Mouse (Mus musculus) splenic B cell, adult 2 months (primary cell): ENCODE measurements around the gene Garnl3.

Source experiments
- DNase-seq: peaks from one replicate; pipeline ENCODE4 v3.0.0-alpha.2; 2011; ENCODE audit warnings: low read depth, low spot score
- H3K27me3 ChIP-seq: 2 replicates; pipeline ENCODE4 v1.6.1; 2012; ENCODE audit warnings: mild to moderate bottlenecking, low read length, moderate library complexity, mixed read lengths; ENCODE audit not compliant: control insufficient read depth, poor library complexity, insufficient read depth, severe bottlenecking
- H3K36me3 ChIP-seq: 2 replicates; pipeline ENCODE4 v1.6.1; 2012; ENCODE audit warnings: mild to moderate bottlenecking, low read length, moderate library complexity, mixed read lengths; ENCODE audit not compliant: control insufficient read depth, poor library complexity, insufficient read depth, severe bottlenecking

The Garnl3 gene

DNA sequence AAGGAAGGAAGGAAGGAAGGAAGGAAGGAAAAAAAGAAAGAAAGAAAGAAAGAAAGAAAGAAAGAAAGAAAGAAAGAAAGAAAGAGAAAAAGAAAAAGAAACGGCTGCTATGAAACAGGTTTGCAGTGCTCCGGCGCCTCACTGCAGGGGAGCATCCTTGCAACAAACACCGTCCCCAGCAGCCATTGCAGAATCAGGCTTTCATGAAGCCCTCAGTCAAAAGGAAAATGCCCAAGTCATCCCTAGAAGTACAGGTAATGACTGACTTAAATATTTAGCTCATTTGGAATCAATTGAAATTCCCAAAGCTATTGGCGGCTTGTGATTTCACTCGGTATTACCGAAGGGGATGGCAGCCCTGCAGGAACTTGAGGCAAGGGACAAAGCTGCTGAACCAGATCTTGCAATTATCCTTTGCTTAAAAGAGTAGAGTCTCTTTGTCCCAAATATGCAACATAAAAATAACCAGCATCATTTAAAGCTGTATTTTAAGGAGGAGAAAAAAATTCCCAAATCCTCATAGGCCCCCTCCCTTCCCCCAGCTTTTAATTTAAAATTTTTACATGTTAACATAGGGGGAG, 45.3 kb downstream of the Garnl3 start:
- no peak for DNase-seq

DNA sequence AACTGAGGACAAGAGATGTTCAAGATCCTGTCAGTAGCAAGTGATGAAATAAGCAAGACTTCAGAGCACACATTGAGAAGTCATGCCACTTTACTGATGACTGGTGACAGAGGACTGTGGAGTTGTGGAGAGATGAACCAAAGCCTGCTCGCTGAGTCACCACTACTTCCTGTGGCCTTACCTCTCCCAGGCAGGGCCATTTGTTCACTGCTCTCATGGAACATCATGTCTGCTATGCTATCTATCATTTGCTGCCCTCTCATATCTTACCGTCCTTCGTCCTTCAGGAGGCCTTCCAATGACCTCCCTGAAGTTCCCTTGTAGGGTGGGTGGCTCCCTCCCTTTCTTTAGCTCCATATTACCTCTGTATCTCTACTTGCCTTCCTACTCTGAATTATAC, 47.2 kb downstream of the Garnl3 start:
- Histone ChIP-seq H3K27me3 (no peaks in the 10 kb centered on the region), H3K36me3 (no peaks in the 10 kb centered on the region)
- DNase-seq = no peak

More for the DNA sequence above, 45.3 kb downstream of the Garnl3 start:
- Histone ChIP-seq H3K27me3 (no peaks in the 10 kb centered on the region), H3K36me3 (no peaks in the 10 kb centered on the region)

DNA sequence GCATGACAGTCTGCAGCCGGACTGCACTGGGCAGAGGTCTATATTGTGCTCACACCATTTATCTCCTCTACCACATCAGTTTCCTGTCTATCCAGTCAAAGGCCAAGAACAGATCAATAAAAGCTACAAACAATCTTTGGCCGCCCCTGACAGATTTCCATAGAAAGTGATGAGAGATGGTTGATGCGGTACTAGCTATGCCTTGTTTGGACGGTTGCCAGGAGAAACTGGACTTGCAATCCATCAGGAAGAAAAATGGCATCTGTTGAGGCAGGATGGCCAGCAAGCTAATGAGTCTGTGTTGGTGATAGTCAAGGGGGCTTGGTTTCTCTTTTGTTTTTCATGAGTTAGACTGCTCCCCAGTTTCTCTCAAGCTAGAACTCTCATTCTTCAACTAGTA, 51.3 kb downstream of the Garnl3 start:
- Histone ChIP-seq H3K27me3 (no peaks in the 10 kb centered on the region), H3K36me3 (no peaks in the 10 kb centered on the region)
- no peak for DNase-seq

DNA sequence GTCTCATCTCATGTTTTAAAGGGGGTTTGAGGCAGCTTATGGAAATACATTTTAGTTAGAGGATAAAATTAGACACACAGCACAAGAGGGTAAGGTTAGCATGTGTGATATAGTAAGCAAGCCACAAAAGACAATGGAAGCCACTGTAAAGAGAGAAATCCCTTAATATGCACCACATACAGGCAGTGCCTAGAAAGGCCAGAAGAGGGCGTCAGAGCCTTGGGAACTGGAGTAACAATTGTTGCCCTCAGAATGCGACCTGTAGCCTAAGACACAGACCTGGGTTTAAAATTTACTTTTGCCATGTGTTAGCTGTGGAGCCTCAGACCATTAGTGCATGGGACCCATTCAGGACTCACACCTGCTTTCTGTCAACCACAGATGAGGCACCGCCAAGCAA, 54.2 kb downstream of the Garnl3 start:
- Histone ChIP-seq H3K27me3 (no peaks in the 10 kb centered on the region), H3K36me3 (no peaks in the 10 kb centered on the region)
- peak; percentile 6 for DNase-seq

DNA sequence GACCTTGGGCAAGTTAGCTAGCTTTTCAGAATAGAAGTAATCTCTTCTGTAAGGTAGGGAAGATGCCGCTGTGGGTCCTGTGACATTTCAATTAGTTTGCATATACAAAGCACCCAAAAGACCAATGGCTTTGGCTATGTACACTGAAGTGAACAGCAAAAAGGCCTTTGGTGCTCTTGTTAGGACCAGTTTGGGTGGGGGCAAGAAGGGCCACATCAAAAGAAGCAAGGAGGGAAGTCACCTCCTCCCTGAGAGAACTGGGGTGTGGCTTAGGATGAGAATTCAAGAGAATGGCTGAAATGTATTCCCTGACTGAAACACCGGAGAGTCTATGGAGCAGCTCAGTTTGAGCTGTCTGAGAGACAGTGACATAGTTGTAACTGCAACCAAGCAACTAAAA, 56.5 kb downstream of the Garnl3 start:
- no peak for DNase-seq
- no peaks in the 10 kb centered on the region for H3K36me3 ChIP-seq
- H3K27me3 ChIP-seq = no peaks in the 10 kb centered on the region

DNA sequence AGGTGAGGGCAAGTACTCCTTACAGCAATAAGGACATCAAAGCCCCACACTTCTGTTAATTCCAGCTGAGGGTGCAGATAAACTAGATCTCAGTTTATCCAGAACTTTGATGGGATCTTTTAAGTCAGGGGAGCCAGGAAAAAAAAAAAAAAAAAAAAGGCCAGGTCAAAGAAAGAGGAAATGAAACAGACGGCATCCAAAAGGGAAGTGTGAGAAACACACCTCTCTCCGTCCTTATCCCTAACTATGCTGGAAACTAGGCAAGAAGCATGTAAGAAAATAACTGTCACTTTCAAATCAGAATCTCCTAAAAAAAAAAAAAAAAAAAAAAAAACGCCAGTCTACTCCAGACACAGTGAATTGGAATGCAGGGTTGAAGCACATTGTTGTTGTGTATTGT, 57.3 kb downstream of the Garnl3 start:
- DNase-seq = no peak
- no peaks in the 10 kb centered on the region for H3K27me3 ChIP-seq
- no peaks in the 10 kb centered on the region for H3K36me3 ChIP-seq

DNA sequence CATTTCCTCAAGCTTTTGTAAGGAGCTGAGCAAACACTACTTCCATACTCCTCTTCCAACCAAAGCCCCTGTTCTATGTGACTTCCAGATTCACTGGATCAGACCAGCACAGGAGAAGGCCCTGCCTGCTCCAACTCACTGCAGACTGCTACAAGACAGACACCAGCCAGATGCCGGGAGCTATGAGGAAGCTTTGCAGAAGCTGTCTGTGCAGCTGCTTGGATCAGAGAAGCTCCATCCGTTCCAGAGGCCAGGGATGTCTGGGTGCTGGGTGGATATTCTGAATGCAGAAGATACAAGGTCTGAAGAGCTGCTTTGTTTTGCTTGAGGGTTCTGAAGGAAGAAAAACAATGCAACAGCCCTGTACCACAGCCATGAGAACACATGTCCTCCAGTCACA, 59.1 kb downstream of the Garnl3 start:
- no peak for DNase-seq
- Histone ChIP-seq H3K27me3 (no peaks in the 10 kb centered on the region), H3K36me3 (no peaks in the 10 kb centered on the region)

DNA sequence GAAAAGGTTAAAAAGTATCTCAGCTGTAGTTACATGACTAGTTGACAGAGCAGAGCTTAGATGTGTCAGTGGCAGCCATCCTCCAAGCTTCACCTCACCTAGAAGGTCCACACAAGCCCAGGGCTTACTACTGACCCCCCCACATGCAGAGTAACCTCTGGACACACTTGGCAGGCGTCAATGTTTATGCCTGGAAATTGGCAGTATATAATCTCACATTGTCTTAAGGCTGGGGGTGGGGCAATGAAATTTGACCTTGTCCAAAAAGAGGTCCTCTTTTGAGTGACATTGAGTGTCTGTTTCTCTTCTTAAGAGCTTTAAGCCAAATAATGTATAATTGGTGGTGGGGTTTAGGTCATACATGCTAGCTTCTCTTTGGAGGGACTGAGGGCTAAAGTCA, 65.8 kb downstream of the Garnl3 start:
- H3K27me3 ChIP-seq = no peaks in the 10 kb centered on the region
- DNase-seq = no peak
- no peaks in the 10 kb centered on the region for H3K36me3 ChIP-seq

DNA sequence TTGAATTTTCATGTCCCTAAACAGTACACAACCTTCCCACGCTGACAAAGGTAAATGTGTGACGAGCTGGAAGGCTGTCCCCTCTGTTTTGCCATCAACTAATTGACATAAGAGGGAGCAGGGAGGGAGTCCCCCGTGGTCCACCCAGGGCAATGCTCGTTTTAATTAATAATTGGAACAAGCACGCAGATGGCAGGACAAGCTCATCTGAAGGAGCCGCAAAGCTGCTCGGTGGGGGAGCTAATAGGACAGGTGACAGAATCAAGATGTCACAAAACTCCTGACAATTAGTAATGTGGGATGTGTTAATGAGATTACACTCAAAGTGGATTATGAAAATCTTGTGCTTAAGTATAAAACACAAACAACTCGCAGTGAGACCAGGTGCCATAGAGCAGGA, 68.7 kb downstream of the Garnl3 start:
- Histone ChIP-seq H3K27me3 (no peaks in the 10 kb centered on the region), H3K36me3 (no peaks in the 10 kb centered on the region)
- no peak for DNase-seq

DNA sequence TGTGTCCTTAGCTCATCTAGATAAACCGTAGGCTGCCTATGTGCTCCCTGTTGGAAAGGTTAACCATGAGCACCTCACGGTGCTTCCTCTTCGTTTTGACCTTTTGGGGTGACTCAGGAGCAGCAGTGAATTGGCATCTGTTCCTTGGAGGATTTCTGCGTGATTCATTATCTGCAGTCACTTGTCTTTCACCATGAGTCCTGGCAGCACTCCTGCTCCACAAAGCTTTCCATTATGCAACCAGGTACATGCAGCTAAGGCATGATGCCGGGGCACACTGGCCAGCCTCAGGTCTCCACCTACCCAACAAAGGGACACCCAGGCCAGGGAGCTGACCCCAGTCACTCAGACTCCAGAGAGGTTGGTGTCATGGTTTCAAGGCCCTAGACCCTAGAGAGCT, 72.5 kb downstream of the Garnl3 start:
- Histone ChIP-seq H3K27me3 (no peaks in the 10 kb centered on the region), H3K36me3 (no peaks in the 10 kb centered on the region)
- no peak for DNase-seq

DNA sequence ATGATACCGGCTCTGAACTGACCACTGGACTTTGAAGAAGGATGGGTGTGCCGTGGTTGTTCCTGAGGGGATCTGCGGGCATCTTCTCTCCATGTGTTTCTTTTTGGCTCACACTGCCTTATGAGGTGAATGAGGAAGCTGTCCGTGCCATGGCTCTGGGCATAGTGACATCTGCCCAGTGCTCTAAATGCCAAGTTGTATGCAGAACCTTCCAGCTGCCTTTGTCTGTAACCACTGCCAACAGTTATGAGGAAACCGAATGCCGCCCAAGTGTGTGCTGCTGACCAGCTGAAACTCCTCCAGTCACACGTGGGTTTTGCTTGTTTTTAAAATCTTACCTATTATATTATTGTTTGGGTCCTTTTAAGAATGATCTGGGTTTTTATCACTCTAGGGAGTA, 73.9 kb downstream of the Garnl3 start:
- no peaks in the 10 kb centered on the region for H3K27me3 ChIP-seq
- H3K36me3 ChIP-seq = no peaks in the 10 kb centered on the region
- DNase-seq = no peak

DNA sequence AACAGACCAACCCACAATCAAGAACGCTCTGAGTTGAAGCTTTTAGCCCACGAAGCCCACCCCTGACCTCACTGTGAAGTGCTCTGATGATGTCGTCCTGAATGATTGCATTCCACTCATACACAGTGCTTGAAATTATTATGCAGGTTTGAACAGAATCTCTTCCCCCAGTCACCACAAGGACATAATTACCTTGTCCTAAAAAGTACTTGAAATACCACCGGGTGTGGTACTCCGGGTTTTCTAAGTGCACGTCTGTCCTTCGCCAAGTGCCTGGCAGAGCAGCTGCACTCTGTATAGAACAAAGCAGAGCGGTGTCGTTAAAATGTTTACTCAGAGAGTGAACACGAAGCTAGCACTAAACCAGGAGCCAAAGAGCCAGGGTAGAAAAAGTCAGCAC, 77.5 kb downstream of the Garnl3 start:
- DNase-seq = no peak
- no peaks in the 10 kb centered on the region for H3K27me3 ChIP-seq
- no peaks in the 10 kb centered on the region for H3K36me3 ChIP-seq

DNA sequence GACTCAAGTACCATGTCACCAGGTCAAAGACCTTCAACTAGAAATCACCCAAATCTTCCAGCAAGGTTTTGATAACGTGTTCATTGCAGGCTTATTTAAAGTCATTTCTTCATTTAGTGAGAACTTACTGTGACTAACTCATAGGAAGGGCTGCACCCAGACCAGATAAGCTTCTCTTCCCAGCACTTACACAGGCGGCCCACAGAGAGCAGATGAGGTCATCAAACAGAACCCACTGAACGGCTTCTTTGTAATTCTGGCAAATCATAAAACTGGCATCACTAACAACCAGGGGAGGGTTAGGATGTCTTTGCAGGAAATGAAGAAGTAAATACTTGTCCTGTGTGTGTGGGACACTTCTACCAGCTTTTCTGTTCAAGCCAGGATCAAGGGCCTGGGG, 84.1 kb downstream of the Garnl3 start:
- no peaks in the 10 kb centered on the region for H3K27me3 ChIP-seq
- no peak for DNase-seq
- H3K36me3 ChIP-seq = no peaks in the 10 kb centered on the region

DNA sequence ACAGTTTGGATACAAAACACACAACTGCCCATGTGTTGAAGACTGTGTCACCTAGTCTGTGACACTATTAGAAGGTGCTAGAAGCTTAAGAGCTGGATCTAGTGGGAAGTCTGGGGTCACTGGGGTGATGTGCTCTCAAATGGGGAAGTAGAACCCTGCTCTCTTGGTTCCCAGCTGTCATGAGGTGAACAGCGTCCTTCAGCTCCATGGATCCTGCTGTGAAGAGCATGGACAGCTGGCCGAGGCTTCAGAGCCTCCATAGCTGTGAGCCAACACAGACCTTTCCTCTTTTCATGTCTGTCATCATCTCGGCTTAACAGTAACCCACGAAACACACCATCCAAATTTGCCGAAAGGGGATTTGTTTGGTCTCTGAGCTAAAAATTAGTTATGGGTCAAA, 84.5 kb downstream of the Garnl3 start:
- Histone ChIP-seq H3K27me3 (no peaks in the 10 kb centered on the region), H3K36me3 (no peaks in the 10 kb centered on the region)
- peak; percentile 11 for DNase-seq

DNA sequence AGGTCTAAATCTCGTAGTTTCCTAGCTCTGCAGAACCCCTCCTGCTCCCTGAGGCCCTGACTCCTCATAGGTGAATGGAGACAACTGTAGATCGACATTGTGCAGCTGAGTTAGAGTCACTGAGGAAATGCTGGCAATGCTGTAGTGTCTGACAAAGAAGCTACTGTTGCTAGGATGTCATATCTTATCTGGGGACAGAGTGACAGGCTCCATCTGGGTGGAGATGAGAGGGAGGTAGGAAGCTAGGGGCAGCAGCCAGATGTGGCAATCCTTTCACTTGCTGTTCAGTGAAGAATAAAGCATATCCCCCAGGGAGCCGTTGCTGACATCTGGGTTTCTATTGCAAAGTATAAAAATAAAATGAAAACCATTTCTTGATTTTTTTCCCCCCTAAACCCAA, 85.6 kb downstream of the Garnl3 start:
- no peaks in the 10 kb centered on the region for H3K36me3 ChIP-seq
- no peak for DNase-seq
- no peaks in the 10 kb centered on the region for H3K27me3 ChIP-seq

DNA sequence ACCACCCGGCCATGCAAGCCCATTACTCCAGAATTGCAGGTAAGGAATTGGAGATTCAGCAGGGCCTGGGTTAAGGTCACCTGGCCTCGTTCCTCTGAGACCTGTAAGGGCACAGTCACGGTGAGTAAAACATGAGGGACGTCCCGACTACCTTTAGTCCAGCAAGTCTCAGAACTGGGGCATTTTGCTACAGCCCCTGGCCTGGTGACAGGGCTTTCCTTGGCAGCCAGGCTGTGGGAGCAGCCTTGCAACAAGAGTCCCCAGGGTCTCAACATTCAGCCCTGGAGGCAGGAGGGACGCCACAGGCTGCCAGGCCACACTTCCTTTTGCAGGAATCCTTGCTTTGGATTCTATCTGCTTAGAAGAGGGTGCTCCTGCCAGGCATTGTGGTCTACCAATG, 88.7 kb downstream of the Garnl3 start:
- no peaks in the 10 kb centered on the region for H3K27me3 ChIP-seq
- DNase-seq = no peak
- H3K36me3 ChIP-seq = no peaks in the 10 kb centered on the region
